Mouse (Mus musculus): ENCODE results near the gene Apaf1. TPM values are rescaled to one million over a fixed set of nuclear protein-coding genes. Genes with fewer than 3 reads are reported as not detected.

Gene Apaf1
- polyA plus RNA-seq, 1 experiment from 2014 or later, result 12.6 TPM

DNA sequence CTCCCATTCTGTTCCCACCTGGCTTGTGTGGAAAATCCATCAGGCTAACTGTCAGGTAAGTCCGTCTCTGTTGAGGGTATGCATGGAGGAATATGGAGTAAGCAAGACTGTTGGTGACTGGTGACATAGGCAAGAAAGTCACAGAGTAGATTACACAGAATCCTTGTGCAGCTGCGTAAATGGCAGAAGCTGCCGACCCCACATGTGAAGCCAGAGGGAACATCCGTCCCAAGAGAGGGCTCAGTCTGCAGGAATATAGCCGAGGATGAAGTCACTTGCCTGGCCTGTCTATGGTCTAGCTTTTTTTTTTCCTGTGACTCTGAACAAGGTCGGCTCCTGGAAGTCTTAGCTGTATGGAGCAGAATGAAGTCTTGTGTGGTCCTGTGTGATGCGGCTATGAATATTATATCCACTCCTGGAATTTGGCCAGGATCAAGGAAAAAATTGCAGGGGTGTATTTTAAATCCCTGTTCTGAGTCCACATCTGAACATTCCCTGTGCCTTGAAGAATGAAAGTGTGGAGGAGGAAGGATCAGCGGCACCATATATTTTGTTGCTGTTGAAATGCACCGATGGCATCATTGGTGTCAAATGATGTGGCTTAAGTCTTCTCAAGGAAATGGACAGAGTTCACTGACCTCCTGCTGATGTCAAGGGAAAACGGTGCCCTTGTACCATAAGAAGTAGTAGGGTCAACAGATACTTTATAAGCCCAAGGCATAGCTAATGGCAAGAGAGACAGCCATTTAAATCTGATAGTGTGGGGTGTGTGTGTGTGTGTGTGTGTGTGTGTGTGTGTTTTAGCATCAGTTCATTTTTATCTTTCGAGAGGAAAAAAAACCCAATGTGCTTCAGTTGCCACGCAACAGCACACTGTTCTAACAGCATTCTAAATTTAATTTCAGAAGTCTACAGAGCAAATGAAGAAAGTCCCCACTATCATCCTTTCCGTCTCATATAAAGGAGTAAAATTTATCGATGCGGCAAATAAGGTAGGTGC is 141.7 kb downstream of the Apaf1 start:
- H3K4me3 ChIP-seq, result no peak overlapping the region
- H3K9me3 ChIP-seq (replicated peaks), result no peaks in the 10 kb centered on the region
- H3K9ac ChIP-seq, result no peak overlapping the region
- no peaks in the 10 kb centered on the region for H3K27me3 ChIP-seq (replicated peaks)
- H3K36me3 ChIP-seq, result no peaks in the 10 kb centered on the region
- no peak overlapping the region for H3K27ac ChIP-seq
- H3K4me1 ChIP-seq, result no peaks in the 10 kb centered on the region
- ATAC-seq, result no peak
- 76% methylated on average over 15 of the region's 15 CpGs for WGBS (ENCODE audit: insufficient replicate concordance)
- H3K4me2 ChIP-seq, result no peak overlapping the region

Other genes starting within 250 kb of the Apaf1 start
- gene Ikbip, start 170 bp upstream of the Apaf1 start, polyA plus RNA-seq (2016; fragmentation: Nextera tagmentation; extraction: Ambion mirVana), result 14.0 and 14.8 TPM in 2 replicates
- 282 and 297 TPM in 2 replicates for gene Slc25a3, start 41.3 kb upstream of the Apaf1 start, polyA plus RNA-seq (2016; fragmentation: Nextera tagmentation; extraction: Ambion mirVana)
- gene Tmpo, start 98.5 kb upstream of the Apaf1 start, polyA plus RNA-seq (2016; fragmentation: Nextera tagmentation; extraction: Ambion mirVana), result 215 and 229 TPM in 2 replicates